Mouse (Mus musculus): ENCODE results near the gene Lsm11.
A peak's percentile ranks its signal among the peaks of the same experiment; 100 is the strongest.

Gene Lsm11

DNA sequence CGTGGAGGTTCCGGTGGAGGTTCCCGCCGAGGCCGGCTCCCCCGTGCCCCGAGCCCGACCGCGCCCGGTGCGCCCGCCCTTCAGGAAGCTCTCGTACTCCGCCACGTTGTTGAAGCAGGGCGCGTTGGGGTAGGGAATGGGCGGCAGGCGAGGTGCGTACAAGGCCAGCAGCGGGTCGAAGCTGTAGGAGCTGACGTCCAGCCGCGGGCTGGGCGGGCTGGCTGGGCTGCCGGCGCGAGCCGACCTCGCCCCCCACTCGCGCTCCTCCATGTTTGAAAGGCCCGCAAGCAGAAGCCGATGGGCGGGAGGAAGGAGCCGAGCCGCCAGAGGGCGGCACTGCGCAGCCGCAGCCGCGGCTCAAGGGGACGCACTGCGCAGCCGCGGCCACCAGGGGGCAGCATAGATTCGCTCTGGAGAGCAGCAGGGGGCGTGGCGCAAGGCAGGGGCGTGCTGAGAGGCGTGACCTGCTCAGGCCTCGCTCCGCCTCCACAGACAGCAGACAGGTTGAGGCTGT, at the start of gene Lsm11:
Lsm11 (minus strand) TSS at position 293 of the 514 bp plus-strand sequence.
- peak; percentile 93 for DNase-seq

- no peak for DNase-seq
Measured at GRCm38 (mm10) chr11:45992087-45992486, 47.4 kb upstream of the Lsm11 start.

- DNase-seq, result no peak
Measured at GRCm38 (mm10) chr11:45991604-45992003, 46.9 kb upstream of the Lsm11 start.

GRCm38 (mm10) chr11:45980893-45981253, 36.1 kb upstream of the Lsm11 start:
- no peak for DNase-seq

DNA sequence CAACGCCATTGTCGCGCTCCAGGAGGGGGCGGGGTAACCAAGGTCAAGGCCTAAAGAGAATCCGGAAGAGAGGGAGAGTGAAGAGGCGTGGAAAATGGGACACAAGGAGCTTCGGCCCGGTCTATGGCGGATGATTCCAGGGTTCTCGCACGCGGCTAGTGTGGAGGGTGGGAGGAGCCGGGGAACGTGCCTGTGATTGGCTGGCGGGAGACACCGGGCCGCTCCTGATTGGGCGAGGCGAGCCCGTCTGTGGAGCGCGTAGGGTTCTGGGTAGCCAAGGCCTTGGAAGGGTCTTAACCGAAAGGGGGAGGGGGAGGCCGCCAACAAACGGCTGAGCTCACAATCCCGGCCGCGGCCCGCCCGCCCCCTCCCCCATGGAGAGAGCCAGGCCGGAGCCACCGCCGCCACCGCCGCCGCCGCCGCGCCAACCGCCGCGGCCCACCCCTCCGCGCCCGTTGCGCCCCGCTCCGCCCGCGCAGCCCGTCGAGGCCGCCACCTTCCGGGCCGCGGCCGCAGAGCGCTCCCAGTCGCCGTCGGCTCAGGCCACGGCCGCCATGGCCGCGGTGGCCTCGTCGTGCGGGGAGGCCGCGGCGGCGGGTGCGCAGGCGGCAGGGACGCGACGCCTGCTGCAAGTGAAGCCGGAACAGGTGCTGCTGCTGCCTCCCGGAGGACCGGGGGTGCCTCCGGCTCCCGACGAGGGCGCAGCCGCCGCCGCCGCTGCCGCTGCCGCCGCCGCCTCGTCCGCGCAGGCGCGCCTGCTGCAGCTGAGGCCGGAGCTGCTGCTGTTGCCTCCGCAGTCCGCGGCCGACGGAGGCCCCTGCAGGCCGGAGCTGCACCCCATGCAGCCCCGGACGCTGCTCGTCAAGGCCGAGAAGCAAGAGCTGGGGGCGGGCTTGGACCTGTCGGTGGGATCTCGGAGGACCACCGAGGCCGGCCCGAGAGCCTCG, 35.5 kb upstream of the Lsm11 start, which contains the start of gene Sox30:
Sox30 (plus strand) TSS at position 365 of the 947 bp plus-strand sequence.
- DNase-seq, result no peak

DNA sequence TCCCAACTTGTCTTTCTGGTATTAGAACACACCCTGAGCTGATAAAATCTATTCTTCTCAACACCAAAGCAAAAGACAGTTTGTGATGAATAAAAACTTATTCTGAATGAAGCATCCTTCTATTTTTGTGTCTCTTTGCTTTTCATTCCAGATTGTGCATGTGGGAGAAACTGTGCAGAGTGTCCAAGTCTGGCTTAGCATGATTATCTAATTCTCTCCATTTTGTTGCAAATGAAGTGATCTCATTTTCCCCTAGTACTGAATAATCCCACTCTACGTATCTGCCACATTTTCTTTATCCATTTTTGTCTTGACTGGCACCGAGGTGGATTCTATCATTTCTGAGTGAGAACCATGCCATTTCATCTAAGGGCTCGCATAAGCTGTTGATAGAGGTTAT, 31.3 kb upstream of the Lsm11 start:
- no peak for DNase-seq

GRCm38 (mm10) chr11:45974466-45974865, 29.7 kb upstream of the Lsm11 start:
- DNase-seq, result no peak

DNA sequence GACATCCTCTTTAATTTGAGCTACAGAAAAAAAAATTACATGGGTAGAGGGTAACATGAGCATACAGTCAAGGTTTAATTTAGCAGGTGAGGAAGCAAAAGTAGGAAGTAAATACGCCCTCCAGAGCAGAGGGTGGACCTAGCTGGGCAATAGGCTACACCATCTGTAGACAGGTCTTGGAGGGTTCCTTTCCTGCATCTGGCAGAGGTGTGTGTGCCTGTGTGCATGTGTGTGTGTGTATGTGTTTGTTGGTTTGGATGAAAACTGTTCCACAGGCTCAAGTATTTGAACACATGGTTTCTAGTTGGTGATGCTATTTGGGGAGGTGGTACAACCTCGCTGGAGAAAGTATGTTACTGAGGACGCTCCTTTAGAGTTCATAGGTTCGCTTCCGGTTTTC, 28.9 kb upstream of the Lsm11 start:
- DNase-seq, result no peak

GRCm38 (mm10) chr11:45968466-45968865, 23.7 kb upstream of the Lsm11 start:
- no peak for DNase-seq

DNA sequence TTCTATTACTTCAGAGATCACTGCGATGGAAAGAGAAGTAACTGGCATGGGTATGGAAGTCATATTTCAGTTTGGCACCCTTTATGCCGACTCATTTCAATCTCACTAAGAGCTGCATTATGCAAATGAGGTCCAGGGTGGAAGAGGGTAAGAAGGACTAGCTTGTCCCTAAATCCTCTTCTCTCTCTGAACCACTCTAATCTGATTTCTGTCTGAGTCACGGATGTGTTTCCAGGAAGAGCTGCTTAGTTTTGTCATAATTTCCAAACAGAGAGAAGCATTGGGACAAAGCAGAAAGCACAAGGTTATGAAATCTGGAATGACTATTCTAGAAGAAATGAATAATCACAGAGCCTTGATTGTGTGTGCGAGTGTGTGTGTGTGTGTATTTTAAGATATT, 22.2 kb upstream of the Lsm11 start:
- DNase-seq, result no peak

DNA sequence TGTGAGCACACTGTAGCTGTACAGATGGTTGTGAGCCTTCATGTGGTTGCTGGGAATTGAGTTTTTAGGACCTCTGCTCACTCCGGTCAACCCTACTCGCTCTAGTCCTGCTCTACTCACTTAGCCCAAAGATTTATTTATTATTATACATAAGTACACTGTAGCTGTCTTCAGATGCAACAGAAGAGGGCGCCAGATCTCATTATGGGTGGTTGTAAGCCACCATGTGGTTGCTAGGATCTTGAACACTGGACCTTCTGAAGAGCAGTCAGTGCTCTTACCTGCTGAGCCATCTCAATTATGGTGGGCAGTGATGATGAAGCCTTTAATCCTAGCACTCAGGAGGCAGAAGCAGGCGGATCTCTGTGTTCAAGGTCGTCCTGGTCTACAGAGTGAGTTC, 15.3 kb upstream of the Lsm11 start:
- no peak for DNase-seq

- DNase-seq, result no peak
Measured at GRCm38 (mm10) chr11:45959598-45959997, 14.9 kb upstream of the Lsm11 start.

DNA sequence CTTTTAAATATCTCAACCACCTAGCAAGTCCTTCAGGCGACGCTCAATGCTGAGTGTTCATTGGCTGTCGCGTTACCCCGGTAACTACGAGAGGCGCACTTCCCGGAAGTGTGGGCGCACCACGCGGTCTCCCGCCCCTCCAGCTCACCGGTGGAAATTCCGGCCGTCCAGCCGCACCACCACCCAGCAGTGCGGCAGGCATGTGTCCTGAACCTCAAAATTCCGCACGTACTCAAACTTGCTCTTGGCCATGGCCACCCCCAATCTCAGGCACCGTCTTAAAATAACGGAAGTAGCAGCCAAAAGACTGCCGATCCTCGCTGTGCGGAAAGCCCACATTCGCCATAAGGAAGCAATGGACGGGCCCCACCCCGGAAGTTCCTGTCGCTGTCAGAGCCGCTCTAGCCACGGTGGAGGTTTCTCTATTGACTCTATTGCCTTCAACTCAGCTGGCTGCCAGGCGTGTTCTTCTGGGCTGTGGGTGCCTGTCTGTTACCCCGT, 10.4 kb upstream of the Lsm11 start, which contains the start of gene Thg1l:
Thg1l (minus strand) TSS at position 368 of the 501 bp plus-strand sequence.
- DNase-seq, result peak; percentile 86

GRCm38 (mm10) chr11:45947491-45947890, 2.8 kb upstream of the Lsm11 start:
- DNase-seq, result no peak

DNA sequence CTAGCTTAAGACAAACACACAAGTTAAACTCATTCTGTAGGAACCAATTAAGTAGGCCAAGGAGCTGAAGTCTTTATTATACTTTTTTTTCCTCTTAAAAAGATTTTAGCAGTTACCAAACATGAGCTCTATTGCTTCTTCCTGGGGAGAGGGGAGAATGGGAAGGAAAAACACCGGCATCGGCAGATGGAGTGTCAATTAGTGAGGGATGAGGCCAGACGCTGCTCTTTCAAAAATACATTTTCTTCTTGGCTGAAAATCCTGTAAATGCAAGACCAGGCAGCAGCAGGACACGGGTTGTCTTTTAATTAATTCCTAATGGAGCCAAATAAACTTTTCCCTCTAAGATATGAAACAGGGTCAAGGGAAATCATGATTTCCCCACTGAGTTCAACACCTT, 2.1 kb upstream of the Lsm11 start:
- DNase-seq, result no peak

DNA sequence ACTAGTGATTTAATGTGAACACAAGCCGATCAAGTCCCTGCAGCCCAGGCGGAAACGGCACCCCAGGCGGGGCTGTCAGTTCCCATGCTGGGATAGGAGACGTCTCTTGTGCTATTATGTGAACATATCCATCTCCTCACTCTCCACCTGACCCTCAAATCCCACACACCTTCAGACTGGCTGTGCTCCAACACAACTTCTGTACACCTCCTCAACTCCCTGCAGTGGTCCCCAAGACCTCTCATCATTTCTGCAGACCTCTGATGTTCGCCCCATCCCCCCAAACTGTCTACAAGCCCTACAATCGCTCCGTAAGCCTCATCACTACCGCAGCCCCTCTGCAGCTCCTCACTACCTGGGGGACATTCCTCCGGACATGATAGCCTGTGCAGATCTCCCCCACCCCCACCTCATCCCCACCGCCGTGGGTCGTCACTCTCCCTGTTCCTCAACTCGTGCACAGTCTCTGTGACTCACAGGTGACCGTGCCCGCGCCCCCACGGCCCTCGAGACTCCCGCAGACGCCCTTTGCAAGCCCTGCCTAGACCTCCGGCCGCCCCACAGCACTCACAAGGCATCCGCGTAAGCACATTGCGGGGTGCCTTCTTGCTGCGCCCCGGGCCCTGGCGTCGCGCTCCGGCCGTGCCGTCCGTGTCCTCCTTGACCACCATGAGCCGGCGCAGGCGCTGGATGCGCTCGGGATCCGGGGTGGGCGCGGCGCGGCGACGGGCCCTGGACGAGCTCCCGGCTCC, 668 bp downstream of the Lsm11 start:
- DNase-seq, result peak; percentile 46

DNA sequence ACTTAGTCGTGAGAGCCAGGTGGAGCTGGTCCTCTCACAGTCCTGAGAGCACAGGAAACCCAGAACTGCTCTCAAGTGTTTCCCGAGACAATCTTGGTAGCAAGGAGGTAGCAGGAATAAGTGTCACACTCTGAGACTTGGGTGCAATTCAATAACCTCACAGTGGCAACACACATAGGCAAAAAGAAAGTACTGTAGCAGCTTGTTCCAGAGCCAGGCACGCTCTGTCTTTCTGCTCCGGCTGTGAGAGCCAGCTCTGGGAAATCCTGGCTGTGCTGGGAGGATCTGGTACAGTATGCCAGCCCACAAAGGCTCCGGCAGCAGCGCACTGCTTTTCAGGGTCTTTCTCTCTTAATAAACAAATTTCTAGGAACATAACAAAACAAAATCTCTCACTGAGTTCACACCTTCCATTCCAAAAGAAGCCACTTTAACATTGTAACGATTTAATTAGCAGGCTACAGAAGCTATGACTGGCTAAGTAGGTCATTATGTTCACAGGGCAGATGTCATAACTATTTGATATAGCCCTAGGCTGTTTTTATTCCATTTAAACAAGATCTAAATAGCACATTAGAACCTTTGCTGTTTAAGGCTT, 1.5 kb downstream of the Lsm11 start:
- DNase-seq, result no peak

DNA sequence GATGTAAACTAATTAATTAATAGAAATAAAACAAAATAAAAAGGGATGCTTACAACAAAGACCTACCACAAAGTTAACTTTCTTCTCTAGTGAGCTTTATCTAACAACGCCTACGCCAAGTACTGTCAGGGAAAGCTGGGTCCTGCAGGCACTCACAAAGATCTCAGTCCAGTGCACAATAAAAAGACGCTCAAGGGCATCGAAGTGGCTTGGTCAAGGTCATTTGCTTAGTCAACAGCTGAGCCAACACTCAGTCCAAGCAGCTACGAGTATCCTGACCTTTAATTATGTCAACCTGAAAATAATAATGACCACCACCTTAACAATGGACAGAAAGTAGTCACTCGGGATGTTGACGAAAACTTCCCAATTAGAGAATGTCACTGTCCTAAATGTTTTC, 2.5 kb downstream of the Lsm11 start:
- DNase-seq, result no peak

GRCm38 (mm10) chr11:45938917-45939316, 5.8 kb downstream of the Lsm11 start:
- no peak for DNase-seq

DNA sequence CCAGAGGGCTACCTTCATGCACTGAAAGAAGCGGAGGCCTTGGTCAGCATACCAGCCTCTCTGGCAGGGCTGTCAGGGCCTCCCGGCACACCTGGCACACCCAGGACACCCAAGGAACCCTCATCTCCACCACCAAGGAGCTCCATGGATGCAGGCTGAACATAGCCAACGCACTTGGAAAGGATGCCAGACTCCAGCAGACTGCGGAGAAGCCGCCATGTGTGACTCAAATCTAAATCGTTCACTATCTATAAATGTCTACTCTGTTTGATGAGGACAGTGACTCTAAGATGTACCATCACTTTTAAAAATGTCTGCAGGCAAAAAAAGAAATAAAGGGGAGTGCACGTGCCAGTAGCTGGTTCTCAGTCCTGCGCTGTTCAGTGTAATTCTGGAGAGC, 7.3 kb downstream of the Lsm11 start:
- DNase-seq, result no peak

GRCm38 (mm10) chr11:45932771-45933170, 12.0 kb downstream of the Lsm11 start:
- no peak for DNase-seq

DNA sequence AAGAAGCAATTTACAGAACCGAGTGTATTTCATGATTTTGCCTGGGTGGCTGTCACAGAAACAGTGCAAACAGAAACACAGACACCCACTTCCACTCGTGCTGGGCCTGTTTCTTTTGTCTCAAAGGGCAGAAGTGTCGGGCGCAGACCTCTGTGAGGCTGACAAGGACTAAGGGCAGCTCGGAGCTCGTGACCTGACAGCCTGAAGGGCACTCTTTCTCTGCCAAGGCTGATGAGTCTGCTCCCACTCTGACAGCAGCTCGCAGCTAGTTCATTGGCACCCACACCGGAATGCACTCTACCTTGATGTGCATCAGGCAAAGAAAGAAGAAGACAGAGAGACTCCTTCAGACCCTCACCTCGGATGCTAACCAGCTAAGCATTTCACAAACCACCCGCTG, 15.2 kb downstream of the Lsm11 start:
- no peak for DNase-seq

- DNase-seq, result no peak
Measured at GRCm38 (mm10) chr11:45927456-45927855, 17.3 kb downstream of the Lsm11 start.

All from cerebellum, adult 11-12 months (tissue).